Mouse (Mus musculus): ENCODE data around the gene Rab20.
A peak's percentile ranks its signal among the peaks of the same experiment; 100 is the strongest.

The Rab20 gene

DNA sequence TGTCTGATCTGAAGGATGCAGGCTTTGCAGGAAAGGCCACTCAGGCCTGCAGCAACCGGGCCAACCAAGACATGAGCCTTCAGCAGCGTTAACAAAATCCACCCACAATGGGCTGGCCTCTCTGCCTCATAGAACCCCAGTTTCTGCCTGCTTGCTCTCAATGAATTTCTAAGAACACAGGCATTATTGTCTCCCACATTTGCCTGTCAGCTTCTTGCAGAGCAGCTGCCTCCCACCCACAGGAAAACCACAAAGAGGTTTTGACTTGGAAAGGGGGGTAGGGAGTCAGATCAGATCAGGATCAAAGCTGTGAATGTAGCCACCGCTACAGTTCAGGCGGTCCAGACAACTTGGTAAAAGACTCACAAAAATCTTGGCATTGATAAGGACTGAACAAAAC, 25.5 kb downstream of the Rab20 start:
- DNase-seq (ENCODE audit: low spot score): peak; percentile 40

- no peak for DNase-seq (ENCODE audit: low spot score)
Observed at GRCm38 (mm10) chr8:11452559-11452958, 26.0 kb downstream of the Rab20 start.

DNA sequence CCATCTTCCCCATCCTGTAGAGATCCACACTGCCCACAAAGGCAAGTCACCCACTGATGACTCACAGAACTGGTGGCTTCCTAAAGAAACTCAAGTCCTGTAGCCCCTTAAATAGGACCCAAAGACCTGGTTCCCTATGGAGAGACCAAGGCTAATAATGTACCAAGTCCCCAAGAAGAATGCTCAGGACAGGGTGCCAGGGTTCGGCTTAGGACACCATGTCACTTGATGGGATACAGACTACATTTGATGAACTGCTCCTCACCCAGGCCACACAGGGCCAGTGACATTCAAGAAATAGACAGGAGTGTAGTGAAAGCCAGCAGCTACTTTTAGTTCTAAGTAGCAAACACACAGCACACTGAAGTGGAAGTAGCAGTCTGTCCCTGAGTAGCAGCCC, 26.4 kb downstream of the Rab20 start:
- no peak for DNase-seq (ENCODE audit: low spot score)

DNA sequence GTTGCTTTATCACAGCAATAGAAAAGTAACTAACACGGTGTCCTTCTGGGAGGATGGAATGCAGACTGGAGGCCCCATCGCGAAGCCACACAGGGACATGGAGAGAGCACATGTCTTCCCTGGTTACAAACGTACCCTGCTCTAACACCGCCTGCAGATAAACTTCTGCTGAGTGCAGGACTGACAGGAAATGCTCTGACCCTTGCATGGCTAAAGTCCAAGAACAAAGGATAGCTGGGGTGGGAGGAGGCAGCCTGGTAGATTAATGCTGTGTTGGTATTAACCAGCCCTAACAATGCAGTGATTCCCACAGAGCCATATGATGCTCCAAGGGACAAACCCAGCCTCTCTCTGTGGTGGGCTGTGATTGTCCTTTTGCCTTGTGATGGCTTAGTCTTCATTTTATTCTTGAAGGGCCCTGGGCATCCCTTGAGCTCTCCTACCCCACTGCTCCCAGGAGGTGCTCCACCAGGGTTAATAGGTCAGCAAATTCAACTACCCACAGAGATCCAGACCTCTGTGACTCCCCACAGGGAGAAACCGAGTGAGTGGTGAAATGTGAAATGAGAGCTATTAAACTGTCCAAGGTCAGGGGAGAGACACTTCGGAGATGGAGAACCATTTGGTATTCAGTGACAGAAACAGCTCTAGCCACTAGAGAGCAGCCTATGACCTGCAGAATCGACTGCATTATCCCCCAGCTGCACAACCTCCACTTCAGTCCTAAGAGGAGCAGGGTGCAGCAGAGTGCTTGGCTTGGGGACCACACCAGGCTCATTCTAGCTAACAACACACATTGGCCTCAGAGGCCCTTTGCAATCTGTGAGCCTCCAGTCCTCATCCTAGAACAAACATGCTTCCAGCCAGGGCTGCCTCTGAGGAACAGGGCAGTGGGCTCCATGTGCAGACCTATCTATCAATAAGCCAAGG, 28.1 kb downstream of the Rab20 start:
- DNase-seq (ENCODE audit: low spot score): peak; percentile 60

- DNase-seq (ENCODE audit: low spot score): peak; percentile 76
Observed at GRCm38 (mm10) chr8:11447910-11448570, 30.5 kb downstream of the Rab20 start.

DNA sequence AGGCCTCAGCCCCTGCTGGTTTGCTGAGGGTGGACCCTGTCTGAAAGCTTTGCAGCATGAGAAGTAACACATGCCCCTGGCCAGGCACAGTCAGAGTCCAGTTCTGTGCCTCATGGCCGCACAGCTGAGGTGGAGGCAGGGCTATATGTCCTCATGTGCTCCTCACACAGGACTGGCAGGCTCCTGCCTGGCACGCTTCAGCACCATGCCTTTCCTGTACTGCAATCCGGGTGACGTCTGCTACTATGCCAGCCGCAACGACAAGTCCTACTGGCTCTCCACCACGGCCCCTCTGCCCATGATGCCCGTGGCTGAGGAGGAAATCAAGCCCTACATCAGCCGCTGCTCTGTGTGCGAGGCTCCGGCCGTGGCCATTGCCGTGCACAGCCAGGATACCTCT, 32.7 kb downstream of the Rab20 start:
- no peak for DNase-seq (ENCODE audit: low spot score)

- DNase-seq (ENCODE audit: low spot score): no peak
Observed at GRCm38 (mm10) chr8:11444216-11444615, 34.3 kb downstream of the Rab20 start.

GRCm38 (mm10) chr8:11443611-11444010, 34.9 kb downstream of the Rab20 start:
- DNase-seq (ENCODE audit: low spot score): no peak

- no peak for DNase-seq (ENCODE audit: low spot score)
Observed at GRCm38 (mm10) chr8:11441291-11441690, 37.2 kb downstream of the Rab20 start.

DNA sequence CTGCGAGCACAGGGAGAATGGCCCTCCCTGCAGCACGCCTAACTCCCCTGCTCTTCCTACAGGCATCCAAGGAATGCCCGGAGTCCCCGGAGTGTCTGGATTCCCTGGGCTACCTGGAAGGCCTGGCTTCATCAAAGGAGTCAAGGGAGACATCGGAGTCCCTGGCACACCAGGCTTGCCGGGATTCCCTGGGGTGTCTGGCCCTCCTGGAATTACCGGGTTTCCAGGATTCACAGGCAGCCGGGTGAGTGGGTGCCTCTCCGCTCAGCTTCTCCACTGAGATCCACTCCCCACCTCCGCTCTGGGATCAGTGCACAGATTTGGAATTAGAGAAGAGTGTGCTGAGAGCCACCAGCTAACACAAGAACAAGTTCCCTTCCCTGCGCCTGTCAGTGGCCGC, 40.6 kb downstream of the Rab20 start:
- DNase-seq (ENCODE audit: low spot score): no peak

- DNase-seq (ENCODE audit: low spot score): no peak
Observed at GRCm38 (mm10) chr8:11430688-11431087, 47.8 kb downstream of the Rab20 start.

- no peak for DNase-seq (ENCODE audit: low spot score)
Observed at GRCm38 (mm10) chr8:11423091-11423490, 55.4 kb downstream of the Rab20 start.

DNA sequence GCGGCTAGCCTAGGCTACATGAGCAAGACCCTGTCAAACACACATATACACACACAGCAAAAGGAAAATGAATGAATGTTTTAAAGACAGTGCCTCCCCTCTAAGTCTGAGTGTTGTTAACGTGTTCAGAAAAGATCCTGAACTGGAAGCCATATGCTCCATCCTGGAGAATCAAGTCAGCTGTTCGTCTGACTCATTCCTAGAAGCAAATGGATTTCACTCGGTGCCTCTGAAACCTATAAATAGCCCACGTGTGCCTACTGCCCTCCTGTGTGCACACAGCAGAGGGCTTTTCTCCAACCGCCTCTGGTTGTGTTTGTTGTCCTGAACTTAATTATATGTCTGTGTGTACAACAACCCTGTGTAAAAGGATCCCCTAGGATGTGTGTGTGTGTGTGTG, 56.5 kb downstream of the Rab20 start:
- DNase-seq (ENCODE audit: low spot score): no peak

- DNase-seq (ENCODE audit: low spot score): no peak
Observed at GRCm38 (mm10) chr8:11421105-11421504, 57.4 kb downstream of the Rab20 start.

- DNase-seq (ENCODE audit: low spot score): no peak
Observed at GRCm38 (mm10) chr8:11419645-11420044, 58.9 kb downstream of the Rab20 start.

- peak; percentile 40 for DNase-seq (ENCODE audit: low spot score)
Observed at GRCm38 (mm10) chr8:11419232-11419631, 59.3 kb downstream of the Rab20 start.

GRCm38 (mm10) chr8:11417762-11418161, 60.7 kb downstream of the Rab20 start:
- no peak for DNase-seq (ENCODE audit: low spot score)

DNA sequence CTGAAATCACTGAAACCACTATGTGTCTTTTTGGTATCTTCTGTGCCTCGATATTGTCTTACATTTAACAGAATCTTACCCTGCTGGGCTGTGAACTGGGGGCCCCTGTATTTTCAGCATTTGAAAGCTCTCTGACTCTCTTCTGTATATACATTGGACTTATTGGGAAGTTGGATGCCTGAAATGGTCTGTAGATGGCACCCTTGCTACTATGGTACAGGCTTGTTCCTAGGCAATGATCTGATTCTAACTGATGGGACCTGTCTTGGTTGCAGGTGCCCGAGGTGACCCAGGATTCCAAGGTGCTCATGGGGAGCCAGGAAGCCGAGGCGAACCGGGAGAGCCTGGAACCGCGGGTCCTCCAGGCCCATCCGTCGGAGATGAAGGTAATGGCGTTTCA, 63.4 kb downstream of the Rab20 start:
- no peak for DNase-seq (ENCODE audit: low spot score)

GRCm38 (mm10) chr8:11414304-11414703, 64.2 kb downstream of the Rab20 start:
- no peak for DNase-seq (ENCODE audit: low spot score)

- DNase-seq (ENCODE audit: low spot score): no peak
Observed at GRCm38 (mm10) chr8:11412450-11412849, 66.1 kb downstream of the Rab20 start.

GRCm38 (mm10) chr8:11411504-11412124, 66.9 kb downstream of the Rab20 start:
- DNase-seq (ENCODE audit: low spot score): no peak

- peak; percentile 69 for DNase-seq (ENCODE audit: low spot score)
Observed at GRCm38 (mm10) chr8:11405722-11406481, 72.6 kb downstream of the Rab20 start.
